Mouse (Mus musculus) fibroblast of lung, adult 2 months (primary cell): ENCODE data around the gene Atoh8.

Source experiments
- DNase-seq: peaks from one replicate; pipeline ENCODE4 v3.0.0-alpha.2; 2011; ENCODE audit warnings: low read depth

The Atoh8 gene

DNA sequence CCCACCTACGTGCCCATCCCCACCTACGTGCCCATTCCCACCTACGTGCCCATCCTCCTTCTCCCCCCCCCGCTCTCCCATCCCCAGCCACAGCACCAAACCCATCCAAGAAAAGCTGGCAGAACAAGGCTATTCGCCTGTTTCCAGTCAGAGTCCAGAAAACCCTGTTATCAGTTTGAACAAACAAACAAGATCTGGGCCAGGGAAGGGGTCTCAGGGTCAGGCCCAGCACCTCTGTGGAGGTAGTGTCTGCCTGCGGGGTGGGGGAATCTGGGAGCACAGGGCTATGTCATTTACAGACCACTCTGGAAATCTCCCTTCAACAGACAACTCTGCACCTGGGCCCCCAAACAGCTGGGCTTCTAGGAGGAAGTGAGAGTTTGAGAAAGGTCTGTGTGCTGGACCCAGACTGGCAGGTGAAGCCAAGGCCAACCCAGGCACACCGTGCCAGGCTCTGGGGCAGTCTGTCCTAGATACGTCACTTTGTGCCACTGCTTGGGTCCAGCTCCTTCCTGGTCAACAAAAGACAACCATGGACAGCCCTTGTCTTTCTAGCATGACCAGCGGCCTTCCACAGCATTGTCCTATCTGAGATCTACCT, 7.6 kb downstream of the Atoh8 start:
- no peak for DNase-seq

DNA sequence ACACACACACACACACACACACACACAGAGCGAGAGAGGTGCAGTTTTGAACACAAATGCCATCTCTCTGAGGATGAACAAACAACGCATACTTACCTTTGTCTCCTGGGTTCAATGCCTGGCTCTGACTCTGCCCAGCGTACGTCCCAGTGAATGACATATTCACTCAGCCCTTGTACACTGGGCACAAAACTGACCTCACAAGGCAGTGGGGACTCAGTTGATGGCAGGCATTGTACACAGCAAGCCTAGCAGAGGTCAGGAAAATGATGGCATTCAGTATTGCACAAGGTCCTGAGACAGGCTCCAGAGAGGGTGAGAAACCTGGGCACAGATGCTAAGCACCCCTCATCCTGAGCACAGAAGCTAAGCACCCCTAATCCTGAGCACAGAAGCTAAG, 8.4 kb downstream of the Atoh8 start:
- DNase-seq, result no peak

DNA sequence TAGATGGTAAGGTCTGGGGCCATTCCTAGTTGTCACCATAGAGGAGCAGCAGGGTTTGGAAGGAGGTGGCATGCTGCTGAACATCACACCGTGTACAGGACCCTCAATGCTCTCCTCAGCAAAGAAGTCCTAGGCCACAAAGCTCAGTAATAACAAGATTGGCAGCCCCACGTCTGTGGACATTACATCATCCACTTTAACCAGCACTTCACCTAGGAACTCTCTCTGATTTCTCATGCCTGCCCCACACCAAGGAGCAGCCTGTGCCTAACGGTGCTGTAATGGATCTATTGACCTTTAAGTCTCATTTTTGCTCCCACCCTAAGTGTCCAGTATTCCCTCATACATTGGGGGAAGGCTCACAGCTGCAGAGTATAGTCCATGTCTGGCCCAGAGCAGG, 9.7 kb downstream of the Atoh8 start:
- DNase-seq, result no peak

DNA sequence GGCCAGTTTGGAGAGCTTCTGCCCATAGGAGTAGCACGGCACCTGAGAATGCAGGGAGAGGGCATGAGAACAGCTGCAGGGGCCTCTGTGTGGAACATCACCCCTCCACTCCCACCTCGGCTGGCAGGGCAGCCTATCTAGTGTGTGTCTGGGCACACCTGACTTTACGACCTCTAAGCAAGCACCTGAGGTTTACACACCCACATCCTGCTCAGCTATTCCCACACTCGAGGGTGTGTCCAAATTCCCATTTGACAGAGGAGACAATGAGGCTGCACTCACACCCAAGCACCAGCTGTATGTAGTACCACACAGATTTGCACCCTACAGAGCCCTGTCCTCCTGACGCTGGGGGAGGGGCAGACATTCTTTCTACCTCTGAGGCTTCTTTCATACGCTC, 11.5 kb downstream of the Atoh8 start:
- no peak for DNase-seq

DNA sequence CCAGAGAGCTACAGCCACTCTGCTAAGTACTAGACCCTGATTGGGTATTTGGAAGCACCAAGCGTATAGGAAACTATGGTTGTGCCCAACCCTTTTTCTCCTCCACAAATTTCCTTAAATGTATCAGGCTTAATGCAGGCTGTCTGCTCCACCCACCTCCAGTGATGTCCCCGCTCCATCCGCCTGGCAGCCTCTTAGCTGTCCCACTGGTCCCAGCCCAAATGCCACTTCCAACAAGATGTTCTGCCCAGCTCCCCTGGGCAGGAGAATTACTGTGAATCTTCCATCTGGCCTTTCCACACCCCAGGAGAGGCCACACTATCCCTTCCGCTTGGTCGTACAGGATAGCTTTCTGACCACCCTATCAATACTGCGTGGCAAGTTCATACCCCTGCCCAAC, 12.5 kb downstream of the Atoh8 start:
- DNase-seq, result no peak

DNA sequence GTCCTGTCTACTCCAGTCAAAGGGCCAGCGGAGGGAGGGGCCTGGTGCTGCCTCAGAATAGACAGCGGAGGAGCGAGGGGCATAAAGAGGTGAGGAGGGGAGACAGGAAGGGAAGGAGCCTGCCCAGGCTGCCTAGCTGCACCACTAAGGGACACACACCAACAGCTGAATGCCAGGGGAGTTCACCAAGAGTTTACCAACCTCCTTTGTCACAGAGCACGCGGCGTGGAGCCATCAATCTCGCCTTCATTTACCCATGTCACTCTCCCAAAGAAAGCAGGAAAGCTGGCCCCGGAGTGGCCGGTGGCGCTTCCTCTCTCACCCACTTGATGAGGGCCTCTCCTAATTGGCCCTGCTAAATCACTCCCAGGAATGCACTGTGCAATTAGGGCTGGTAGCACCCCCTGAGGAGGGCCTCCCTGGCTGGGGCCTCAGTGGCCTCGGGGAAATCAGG, 13.1 kb downstream of the Atoh8 start:
- DNase-seq, result no peak

DNA sequence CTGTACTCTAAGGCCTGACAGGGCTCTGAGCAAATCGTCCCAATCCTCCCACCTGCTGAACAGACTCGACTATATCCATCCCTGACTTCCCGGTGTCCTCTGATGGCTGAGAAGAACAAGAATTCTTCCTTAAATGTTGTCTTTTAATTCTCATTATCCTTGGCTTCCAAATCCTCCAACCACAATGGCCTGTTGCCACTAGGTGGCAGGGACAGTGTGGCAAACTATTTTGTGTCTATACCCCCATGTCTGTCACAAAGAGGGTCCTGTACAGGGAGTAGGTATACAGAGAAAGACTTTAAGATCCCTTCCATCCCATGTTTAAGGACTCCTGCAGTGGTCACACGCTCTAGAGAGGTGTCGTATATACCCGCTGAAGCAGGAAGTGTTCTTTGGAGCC, 14.1 kb downstream of the Atoh8 start:
- no peak for DNase-seq

DNA sequence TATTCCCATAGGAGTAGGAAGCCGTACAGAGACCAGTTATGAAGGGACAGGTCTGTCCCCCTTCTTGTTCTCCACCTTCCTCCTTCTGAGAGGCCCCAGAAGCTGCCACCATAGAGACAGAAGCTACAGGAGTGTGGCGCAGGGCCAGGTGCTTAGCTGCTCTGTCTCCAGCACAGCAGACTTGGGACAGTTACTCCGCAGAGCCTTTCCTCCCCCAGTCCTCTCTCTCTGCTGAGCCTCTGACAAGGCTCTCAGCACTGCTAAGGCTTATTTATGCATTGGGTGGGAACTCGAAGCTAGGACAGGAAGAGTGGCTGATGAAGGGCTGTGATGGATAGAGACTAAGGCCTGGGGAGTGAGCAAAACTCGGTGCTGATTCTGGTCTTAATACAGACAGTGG, 15.8 kb downstream of the Atoh8 start:
- no peak for DNase-seq

DNA sequence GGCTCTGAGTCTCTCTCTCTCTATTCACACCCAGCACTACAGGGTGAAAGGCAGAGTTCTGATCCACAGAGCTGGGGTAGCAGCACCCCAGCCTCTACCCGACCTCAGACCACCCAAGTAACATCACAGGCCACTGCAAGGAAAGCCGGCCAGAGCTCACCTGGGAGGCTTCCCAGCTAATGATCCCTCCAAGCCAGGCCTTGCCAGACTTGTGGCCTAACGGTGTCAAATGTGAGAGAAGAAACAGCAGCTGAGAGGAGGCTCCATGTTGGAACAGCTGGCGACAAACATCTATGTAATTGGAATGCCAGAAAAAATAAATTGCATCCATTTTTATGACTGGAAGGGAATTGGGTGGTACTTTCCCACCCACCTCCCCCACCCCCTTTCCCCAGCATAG, 17.1 kb downstream of the Atoh8 start:
- no peak for DNase-seq

DNA sequence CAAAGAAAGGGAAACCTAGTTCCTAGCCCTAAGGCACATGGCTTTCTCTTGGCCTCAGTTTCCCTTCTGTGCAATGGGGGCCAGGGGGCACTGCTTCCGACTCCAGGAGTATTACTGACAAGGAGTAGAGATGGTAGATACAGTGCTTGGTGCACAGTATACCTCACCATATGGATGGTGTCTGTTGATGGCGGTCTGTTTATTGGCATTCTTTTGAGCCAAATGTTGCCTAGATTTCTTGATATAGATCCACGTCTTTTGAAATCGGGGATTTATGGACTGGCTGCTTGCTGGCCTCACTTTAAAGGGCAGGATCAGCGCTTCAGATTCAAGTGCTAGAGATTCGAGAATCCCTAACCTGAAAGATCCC, 18.0 kb downstream of the Atoh8 start:
- no peak for DNase-seq

DNA sequence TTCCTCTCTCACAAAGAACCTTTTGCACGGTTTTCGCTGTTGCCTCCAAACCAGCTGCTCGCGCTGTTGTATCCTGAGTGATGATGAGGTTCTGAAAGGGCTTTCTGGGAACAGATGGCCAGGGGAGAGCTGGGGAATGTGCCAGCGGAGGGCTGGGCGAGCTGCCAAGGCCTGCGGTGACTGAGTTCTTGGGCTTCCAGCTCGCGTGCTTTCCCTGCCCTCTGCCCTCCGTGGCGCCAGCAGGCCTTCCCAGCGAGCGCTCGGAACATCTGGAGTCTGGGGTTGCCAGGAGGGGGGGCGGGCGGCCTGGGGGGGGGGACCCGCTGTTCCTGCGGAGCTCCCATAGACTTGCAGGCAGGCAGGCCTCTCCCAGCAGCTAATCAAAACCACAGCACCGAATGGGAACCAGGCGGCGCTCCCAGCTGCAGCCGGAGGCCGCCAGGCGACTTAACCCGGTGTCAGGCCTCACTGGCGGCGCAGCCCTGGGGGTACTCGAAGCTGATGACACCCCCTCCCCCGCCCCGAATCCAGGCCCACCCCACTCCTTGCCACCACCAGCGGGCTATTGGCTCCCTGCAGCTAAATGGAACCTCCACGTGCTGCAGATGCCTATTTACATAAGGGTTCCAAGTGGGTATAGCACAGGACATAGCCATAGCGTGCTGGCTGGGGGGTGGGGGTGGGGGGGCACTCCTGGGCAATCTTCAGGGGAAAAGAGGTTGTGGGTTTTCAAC, 18.5 kb downstream of the Atoh8 start:
- DNase-seq, result peak; percentile 100

DNA sequence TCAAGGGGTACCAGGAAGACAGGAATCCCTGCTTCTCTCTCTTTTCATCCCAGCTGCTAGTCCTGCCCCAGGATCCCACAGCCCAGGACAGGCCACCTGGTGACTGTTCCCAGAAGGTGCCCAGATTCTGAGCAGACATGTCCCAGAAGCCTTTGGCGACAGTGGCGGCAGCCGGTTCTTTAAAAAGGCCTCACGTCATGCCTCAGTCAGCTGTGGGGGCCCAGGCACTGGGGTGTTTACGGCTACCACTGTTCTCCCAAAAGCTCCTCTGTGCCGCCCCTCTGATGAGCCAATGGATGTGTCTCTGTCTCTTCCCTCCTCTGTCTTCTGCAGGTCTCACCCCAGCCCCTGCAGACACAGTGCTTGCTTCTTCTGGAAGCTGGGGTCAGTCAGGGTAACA, 19.8 kb downstream of the Atoh8 start:
- DNase-seq, result no peak

DNA sequence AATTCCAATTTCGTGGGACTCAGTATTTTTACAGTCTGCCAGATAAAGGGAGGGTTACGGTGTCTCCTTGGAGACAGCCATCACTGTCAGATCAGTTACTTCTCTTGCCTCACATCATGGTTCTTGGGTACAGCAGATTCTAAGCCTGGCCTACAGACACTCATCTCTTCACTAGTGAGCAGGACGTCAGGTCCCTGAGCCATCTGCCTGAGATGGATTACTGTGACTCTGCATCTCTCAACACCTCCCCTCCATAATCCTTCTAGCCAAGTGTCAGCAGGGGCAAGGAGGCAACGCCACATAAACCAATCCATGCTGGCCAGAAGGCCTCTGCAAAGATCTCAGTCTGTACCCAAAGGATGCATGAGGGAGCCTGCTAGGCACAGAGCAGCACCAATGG, 24.0 kb downstream of the Atoh8 start:
- no peak for DNase-seq

DNA sequence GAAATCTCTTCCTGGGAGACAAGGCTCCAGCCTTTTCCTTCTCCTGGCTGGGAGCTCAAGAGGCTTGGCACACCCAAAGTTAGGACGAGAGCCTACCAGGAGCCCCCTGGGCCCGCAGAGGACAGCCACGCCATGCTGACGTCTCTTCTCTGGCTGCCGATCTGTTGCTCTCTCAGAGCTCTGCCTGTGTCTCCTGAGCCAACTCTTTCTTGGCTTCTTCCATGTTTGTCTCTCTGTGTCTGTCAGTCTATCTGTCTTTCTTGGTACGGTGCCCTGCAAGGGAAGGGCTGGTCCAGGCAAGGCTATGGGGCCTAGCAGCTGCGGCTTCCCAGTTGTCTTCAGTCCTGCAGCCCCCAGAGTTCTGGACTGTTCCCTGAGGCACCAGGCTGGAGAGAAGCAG, 24.6 kb downstream of the Atoh8 start:
- no peak for DNase-seq

DNA sequence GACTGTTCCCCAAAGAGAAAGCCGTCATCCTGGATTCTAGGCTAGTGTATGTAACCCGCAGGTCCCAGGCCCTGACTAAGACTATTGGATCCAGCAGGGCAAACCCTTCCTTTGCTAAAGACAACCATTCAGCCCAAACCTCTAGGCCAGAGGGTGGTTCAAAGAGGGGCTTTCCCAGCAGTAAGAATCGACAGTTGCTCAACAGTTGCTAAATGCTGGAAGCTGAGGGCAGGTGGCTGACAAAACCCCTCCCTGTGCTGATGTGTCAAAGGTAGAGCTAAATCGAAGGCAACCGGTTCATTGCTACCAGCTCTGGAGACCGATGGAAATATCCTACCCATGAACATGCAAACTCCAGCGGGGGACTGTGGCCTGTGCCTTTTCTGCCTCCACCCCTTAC, 25.6 kb downstream of the Atoh8 start:
- no peak for DNase-seq

DNA sequence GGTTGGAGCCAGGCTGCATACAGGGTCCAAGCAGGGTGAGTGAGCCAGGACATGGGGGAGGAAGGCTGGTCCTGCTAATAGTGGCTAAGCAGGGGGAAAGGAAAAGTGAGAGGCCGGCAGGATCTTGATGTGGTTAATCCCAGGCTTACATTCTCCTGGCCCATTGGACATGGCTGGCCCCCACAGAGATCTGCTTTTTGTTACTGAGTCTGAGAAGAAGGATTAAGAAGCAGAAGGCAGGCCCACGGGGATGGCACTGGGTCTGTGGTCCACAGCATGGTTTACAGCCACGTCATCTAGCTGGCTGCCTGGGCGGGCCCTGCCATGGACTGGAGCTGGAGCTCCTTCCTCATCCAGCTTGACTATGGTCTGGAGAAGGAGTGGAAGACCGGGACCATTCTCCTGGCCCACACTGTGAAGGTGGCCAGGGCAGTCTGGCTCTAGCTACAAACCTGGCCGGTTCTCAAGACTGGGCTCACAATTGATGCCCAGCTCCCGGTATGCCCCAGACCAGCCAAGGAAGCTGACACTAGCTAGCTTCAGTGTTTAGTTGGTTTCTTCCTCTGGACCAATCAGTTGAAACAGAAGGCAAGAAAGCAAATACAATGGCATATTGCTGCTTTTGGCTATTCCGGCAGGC, 26.9 kb downstream of the Atoh8 start:
- DNase-seq, result peak; percentile 67

DNA sequence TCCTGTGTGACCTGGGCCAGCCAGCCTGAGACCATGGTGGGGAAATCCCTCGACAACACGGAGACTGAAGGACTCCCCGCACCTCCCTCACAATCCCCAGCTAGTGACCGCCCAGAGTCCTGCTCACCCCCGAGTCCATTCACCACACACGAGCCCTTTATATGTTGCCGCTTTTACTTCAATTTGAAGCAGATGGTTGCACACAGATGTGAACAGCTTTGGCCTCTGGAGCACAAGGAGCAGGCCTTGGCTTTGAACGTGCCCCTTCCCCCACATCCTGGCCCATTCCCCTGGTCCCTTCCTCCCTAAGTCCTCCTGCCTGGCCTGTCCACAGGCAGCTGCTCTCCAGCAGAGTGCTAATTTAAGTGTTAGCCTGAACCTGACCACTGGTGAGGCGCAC, 29.4 kb downstream of the Atoh8 start:
- no peak for DNase-seq

DNA sequence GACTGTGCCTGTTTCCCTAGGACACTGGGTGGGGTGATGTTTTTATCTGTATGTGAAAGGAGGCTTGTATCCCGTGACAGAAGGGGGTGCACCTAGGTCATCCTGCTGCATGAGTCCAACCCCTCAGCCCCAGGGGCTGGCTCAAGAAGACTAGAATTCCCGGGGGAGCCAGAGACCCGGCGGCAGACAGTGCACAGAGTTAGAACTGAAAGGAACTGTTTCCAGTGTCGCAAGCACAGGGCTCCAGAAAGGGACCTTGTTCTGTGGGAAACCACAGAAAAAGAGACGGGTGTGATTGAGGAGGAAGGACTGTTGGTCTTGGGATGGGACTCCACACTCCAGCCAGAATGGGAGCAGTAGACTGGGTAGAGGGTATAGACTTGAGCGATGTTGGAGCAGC, 30.5 kb downstream of the Atoh8 start:
- no peak for DNase-seq

DNA sequence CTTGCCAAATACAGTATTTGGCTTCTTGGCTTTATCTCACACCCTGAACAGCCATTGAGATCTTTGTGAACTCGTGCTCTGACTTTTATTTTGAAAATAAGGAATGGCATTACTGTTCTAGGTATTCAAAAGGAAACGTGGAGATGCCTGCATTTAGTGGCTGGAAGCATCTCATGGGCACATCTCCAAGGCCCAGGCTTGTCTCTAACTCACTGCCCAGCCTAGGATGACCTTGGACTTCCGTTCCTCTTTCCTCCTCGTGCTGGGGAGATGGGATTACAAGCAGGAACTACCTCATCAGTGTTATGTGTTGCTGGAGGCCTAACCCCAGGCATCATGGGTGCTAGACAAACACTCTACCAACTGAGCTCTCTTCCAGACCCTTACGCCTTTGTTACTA, 32.1 kb downstream of the Atoh8 start:
- no peak for DNase-seq

DNA sequence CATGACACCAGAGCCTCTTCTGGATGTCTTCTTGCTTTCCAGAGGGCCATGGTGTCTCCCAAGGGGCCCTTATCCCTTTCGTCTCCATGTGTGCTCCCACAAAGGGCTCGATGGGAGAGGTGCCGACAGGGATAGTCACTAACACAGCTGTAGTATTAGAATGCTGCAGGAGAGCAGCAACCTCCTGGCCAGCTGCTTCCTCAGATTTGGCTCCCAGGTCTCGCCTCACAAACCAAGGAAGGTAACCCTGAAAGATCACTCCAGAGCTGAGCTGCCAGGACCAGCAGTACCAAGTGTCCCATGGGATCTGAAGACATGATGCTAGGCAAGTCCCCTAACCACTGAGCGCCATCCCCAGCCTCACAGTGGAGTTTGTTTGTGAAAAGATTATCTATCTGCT, 32.6 kb downstream of the Atoh8 start:
- DNase-seq, result no peak

DNA sequence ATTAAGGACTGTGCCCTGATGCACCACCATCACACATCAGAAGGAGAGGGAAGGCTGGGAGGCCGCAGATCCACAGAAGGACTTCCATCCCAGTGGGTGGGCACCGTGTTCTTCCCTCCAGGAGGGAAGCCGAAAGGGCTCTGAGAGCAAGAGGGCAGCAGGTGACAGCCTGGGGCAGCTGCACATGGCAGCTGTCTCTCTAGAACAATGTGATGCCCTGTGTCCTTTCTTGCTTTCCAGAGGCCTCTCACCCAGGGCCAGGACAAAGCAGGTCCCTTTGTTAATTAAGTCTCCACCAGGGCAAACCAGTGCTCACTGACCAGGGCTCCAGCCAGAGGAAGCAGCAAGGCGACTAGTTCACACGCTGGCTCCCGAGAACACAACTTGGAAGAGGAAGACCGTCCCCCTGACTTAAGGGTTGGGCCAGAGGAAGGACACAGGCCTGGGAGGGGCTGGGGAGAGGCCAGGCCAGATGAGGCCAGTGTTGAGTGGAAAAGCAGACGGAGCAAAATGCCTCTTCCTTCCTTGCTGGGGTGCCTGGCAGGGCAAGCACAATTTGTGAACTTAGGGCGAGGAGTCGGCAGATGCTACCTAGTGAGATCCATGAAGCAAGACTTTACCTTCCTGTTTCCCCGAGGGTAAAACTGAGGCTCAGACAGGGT, 34.7 kb downstream of the Atoh8 start:
- DNase-seq, result no peak

DNA sequence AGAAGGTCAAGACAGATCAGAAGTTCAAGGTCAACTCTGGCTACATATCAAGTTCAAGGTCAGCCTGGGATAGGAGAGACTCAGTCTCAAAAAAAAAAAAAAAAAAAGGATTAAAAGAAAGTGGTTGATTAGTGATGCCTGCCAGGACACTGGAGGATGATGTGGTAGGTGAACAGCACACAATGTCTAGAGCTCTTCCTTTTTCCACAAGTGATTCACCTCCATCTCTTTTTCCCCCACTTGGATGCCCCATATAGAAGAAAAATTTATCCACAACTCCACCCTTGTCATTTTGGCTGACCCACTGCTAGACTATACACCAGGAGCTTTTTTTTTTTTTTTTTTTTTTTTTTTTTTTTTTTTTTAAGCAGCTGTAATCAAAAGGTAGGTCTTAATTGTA, 37.9 kb downstream of the Atoh8 start:
- DNase-seq, result no peak

DNA sequence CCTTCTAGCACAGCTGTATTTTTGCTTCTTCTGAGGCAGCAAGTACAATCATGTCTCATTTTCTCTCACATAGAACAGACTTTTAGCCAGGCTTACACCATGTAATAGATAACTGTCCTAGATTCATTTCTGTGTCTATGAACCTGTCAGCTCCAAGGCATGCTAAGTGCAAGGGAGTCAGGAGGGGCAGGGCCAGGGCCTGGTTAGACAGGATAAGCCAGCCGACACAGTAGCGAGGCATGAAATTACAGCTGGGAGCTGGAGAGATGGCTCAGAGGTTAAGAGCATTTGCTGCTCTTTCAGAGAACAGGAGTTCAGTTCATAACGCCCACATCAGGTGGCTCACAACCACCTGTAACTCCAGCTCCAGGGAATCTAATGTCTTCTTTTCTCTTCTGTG, 38.7 kb downstream of the Atoh8 start:
- no peak for DNase-seq
